Mouse (Mus musculus): ENCODE measurements around the gene Lrrn1.
A peak's percentile ranks its signal among the peaks of the same experiment; 100 is the strongest.

The Lrrn1 gene

DNA sequence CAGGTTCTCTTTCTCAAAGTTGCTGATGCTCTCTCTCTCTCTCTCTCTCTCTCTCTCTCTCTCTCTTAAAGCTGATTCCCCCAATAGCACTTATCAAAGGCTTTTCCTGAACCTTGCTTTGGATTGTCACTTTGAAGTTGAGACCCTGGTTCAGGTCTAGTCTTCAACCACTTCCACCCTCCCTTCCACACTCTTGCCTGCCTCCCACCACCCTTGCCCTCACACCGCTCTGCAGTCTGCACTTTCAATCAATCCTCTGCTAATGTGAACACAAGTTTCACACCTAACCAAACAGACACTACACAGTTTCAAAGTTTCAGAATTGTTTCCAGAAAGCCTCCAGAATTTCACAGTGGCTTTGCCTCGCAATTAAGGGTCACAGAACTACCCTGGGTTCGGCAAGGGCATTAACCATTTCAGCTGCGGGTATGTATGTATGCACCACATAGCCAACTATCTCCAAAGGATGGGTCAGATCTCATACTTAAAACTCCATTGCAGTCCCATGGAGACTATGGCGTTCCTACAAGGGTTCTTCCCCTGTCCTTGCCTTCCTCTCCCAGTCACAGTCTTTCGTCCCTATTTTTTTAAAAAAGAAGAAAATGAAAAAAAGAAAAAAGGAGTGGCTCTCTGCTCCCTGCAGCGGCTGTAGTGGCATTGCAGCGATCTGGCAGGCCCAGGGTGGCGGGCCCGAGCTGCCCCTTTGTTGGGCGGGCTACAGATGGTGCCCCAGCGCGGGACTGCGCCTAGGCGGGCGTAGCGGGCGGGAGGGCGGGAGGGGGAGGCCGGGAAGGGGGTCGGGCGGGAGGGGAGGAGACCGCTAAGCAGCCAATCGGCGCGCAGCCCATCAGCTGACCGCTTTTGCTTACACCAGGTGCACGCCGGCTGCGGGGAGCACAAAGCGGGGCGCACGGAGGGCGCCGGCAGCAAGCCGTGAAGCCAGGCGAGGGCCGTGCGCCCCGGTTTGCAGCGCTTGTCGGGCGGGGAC is at the start of gene Lrrn1:
Gene Lrrn1, plus strand, starts transcription at position 892 of the 988 bp plus-strand sequence.
- no peak for DNase-seq (ENCODE audit: low spot score)

GRCm38 (mm10) chr6:107494491-107494890 is 35.1 kb upstream of the Lrrn1 start:
- no peak for DNase-seq (ENCODE audit: low spot score)

DNA sequence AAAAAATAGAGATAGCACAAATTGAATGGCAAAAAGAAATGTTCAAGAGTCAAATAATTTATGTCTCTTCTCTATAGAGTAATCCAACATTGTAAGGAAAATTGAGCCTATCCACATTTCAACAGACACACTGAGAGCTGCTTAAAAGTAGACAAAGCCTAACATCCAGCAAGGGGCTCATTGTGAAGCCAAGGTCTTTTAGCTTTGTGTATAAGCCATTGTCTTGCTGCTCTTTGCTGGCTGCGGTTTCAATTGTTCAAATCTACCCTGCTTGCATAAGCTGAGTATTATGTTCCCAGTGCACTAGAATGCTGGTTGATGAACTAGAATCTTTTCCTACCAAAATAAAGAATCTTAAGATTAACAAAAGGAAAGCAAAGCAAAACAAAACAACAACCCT is 33.7 kb upstream of the Lrrn1 start:
- DNase-seq (ENCODE audit: low spot score): no peak

- no peak for DNase-seq (ENCODE audit: low spot score)
These were observed 15.9 kb upstream of the Lrrn1 start for GRCm38 (mm10) chr6:107513716-107514115.

DNA sequence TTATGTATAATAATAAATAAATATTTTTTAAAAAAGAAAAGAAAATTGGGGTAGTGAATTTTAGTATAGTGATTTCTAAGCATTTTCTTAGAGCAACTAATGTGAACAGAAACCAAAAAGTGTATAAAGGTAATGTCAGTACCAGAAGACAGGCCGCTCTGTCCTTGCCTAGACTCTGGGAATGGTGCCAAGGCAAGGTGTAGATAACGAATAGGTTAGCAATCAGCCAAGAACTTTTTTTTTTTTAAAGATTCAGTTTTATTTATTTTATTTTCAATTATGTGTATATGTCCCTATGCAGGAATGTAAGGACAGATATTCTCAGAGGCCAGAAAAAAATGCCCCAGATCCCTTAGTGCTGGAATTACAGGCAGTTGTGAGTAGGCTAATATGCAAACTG is 5.6 kb upstream of the Lrrn1 start:
- DNase-seq (ENCODE audit: low spot score): no peak

- DNase-seq (ENCODE audit: low spot score): no peak
These were observed 403 bp downstream of the Lrrn1 start for GRCm38 (mm10) chr6:107529911-107530431.

- no peak for DNase-seq (ENCODE audit: low spot score)
These were observed 1.2 kb downstream of the Lrrn1 start for GRCm38 (mm10) chr6:107530621-107531285.

DNA sequence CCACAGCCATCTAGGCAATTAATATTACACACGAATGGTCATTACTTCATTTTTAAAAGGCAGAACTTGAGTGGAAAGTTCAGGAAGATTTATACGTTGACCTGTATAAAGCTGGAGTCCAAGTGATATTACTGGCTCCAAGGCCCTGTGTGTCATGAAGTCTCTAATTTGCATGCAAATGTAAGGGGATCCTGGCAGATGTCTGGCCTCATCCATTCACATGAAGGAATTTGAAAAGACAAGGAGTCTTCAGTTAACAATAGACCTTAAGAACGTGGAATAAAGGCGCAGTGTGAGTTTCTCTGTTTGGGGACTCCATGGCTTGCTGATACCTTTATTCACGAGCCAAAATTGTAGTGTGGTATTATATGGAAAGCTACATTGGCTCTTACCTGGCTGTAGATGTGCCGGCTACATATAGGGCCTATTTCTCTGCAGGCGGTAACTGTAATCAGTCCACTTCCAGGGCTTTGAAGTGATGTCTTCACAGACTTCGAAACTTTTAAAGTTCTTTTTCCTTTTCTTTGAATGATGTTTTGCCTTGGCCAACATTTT is 2.0 kb downstream of the Lrrn1 start:
- DNase-seq (ENCODE audit: low spot score): no peak

DNA sequence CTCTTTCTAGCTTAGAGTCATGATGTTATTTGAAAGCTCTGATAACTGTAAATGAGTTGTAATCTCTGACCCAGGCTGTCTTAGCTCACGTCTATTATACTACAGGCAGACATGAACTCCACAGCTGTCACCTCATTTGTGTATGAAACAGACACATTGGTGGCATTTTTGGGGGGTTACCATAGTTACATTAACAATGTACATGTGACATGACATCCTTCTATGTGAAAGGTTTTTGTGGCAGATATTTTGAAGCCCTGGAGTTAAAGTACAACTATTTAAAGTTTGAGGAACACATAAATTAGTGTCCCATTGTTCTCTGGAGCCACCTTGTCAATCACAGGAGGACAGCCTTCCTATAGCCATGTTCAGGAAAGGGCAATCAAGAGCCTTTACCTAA is 5.0 kb downstream of the Lrrn1 start:
- DNase-seq (ENCODE audit: low spot score): no peak

GRCm38 (mm10) chr6:107536631-107537030 is 7.1 kb downstream of the Lrrn1 start:
- no peak for DNase-seq (ENCODE audit: low spot score)

- DNase-seq (ENCODE audit: low spot score): no peak
These were observed 11.7 kb downstream of the Lrrn1 start for GRCm38 (mm10) chr6:107541222-107541621.

DNA sequence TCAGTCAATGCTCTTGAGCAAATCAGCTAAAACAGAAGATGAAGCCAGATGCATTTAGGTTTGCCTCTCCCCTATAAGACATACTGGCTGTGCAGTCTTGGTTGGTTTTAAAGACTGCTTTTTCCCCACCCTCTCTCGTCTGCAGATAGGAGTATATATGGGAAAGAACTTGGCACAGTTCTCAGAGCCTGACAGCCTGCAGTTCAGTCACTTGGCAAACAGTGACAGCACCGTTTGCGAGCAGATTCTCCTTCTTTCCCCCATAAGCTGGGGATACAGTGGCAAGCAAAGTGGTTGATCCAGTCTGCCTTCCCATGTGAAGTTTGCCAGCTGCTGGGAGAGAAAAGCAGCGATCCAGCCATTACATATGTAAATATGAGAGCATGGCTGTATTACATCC is 12.3 kb downstream of the Lrrn1 start:
- no peak for DNase-seq (ENCODE audit: low spot score)

- no peak for DNase-seq (ENCODE audit: low spot score)
These were observed 16.7 kb downstream of the Lrrn1 start for GRCm38 (mm10) chr6:107546272-107546671.

DNA sequence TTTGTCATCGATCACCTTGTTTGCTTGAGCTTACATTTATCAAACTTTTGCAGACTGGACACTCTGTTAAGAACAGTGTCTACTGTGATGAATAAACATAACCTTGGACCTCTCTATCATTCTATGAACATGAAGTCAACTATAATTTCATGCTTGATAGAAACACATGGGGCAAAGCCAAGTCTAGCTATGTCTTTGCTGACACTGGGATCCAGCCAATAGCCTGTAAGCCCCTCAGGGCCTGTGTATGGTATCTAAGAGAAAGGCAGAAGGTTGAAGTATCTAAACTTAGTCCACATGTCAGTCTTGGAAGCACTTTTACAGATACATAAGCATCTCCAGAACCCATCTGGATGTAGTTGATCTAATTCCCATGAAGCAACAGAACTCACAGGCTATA is 22.9 kb downstream of the Lrrn1 start:
- no peak for DNase-seq (ENCODE audit: low spot score)

DNA sequence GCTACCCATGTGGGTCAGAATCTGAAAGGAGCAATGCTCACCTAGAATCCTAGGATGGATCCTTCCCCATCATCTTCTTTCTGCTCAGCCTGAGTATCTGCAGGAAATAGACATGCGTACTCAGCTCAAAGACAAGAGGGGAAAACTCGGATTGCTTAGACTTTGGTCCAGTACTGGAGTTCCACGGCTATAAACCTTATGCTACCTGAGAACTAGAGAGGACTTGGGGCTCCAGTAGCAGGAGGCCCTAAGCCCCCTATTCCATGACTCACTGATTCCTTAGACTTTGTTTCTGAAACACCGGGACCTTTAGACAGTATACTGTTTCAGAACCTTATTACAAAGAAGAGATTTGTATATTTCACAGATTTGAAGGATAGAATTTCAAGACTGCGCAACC is 25.8 kb downstream of the Lrrn1 start:
- DNase-seq (ENCODE audit: low spot score): no peak

DNA sequence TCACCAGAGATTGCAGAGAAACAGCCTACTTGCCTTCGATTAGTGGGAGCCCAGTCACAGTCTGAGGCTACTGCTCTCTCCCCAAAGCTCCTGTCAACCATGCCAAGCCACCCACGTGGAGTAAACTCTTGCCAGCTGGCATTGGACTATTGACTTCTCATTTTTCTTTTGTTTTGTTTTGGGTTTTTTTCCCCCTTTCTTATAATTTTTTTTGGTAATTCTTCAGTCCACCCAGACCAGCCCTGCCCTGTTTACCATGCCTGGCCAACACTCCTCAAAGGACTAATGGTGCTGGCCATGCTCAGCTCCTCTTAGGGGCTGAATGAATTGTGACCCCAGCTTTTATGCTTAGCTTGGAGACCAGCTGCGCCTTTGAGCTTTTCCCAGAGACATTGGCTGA is 27.4 kb downstream of the Lrrn1 start:
- DNase-seq (ENCODE audit: low spot score): no peak

DNA sequence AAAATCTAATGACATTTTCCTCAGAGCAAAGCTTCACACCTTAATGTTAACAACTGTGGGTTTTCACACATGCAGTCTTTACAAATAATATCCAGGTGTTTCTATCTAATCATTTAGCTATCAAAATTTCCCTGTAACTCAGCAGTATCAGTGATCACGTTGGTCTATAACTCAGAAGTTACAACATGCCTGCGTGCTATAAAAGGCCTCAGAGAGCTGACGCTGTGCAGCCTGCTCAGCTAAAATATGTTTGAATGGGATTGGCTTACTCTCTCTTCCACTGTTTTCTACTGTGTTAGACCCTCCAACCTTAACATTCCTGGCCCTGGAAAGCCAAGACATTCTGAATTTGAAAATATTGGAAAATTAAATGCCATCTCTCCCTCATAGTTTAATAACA is 28.2 kb downstream of the Lrrn1 start:
- DNase-seq (ENCODE audit: low spot score): no peak

DNA sequence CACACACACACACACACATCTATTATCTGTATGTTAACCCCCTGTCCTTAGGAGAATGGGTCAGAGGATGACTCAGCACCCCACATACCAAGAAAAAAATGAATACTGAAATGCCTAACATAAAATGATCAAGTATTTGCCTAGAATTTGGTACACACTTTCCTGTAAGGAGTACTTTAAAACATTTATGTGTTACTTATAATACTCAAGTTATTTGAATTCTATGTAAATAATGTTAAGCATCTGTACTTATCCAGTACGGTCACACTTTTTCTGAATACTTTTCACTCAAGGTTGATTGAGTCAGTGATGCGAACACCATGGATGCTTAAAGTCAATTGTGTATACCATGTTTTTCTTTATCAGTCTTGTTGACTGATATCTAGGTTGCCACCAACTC is 32.7 kb downstream of the Lrrn1 start:
- no peak for DNase-seq (ENCODE audit: low spot score)

GRCm38 (mm10) chr6:107566944-107567634 is 37.5 kb downstream of the Lrrn1 start:
- DNase-seq (ENCODE audit: low spot score): peak; percentile 12

DNA sequence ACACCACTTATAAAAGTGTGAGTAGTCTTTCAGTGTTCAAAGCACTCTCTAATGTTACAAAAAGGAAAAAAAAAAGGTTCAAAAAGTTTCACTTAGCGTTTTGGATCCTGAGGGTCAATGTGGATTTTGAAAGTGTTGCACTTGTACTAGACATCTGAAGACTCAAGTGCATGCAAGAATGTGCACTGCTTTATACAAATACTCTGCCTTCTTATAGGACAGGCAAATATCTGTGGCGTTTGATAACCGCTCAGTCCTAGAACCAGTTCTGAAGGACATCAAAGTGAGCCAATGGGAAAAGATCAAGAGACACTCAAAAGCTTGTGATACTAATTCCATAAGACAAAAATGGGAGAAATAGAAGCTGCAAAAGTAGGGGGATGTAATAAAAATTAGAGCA is 45.0 kb downstream of the Lrrn1 start:
- no peak for DNase-seq (ENCODE audit: low spot score)

- DNase-seq (ENCODE audit: low spot score): no peak
These were observed 45.8 kb downstream of the Lrrn1 start for GRCm38 (mm10) chr6:107575405-107575804.

DNA sequence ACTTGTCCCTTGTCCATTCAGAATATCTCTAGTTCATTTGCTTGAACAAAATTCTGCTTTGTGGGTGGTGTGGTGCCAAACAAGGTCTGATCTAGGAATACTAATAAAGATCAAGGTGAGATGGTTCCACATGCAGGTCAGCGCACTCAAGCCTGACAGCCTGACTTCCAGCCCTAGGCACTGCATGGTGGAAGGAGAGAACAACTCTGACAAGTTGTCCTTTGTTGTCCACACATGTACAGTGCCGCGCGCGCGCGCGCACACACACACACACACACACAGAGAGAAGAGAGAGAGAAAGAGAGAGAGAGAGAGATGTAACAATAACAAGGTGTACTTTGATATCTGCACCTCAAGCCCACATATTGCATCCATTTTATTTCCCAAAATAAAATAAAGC is 47.7 kb downstream of the Lrrn1 start:
- DNase-seq (ENCODE audit: low spot score): no peak
